Mouse (Mus musculus): ENCODE results near the gene Efna2.

DNA sequence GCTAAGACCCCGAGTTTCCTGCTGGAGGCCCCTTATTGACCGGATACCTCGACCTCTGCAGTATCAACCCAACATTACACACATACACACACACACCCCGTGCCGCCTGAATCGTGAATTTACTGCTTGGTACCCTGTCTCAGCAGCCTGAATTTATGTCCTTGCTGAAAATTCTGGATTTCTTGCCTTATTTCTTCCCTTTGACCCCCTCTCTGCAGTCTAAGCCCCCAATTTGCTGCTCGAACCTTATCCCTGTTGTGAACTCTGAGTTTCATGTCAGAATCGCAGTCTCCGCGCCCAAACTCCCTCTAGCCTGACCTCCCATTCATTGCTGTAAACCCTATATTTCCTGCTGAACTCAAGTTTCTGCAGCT, 47.9 kb downstream of the Efna2 start:
- TF ChIP-seq POLR2A (IDR thresholded peaks at IDR 0.05; ENCODE audit: borderline replicate concordance, low read depth, low read length) (no peak), CTCF (IDR thresholded peaks at IDR 0.05; ENCODE audit: low read depth, low read length) (no peak)
